Mouse (Mus musculus): ENCODE results near the gene Smim27. TPM values are rescaled to one million over a fixed set of nuclear protein-coding genes. Genes with fewer than 3 reads are reported as not detected.
"Not testable (repeated sequence)": the region's sequence is repeated elsewhere in the genome, so short reads cannot be mapped to it uniquely, and the experiment has no call there.

The Smim27 gene
- polyA plus RNA-seq, 1 experiment from 2014 or later: 29.0 TPM

GRCm38 (mm10) chr4:40278880-40279275, 9.5 kb downstream of the Smim27 start:
- Histone ChIP-seq H3K4me1 (ENCODE audit: control insufficient read depth, insufficient read depth, low read length) (peaks cover 4% of the 10 kb centered on the region), H3K36me3 (ENCODE audit: control insufficient read depth, insufficient read depth, low read length) (peaks cover 5% of the 10 kb centered on the region; the same call in 1 of the 2 replicates), H3K9me3 (replicated peaks; ENCODE audit: control insufficient read depth, low read length) (no peaks in the 10 kb centered on the region), H3K9ac (ENCODE audit: low read depth, low read length) (peak overlapping the region; percentile 90), H3K27me3 (ENCODE audit: control insufficient read depth, insufficient read depth, low read length) (no peaks in the 10 kb centered on the region), H3K4me3 (ENCODE audit: low read depth, low read length) (peak overlapping the region; percentile 89), H3K27ac (ENCODE audit: low read depth, low read length) (peak overlapping the region; percentile 90), H3K4me2 (peak overlapping the region; percentile 82)
- peak; percentile 71 for ATAC-seq (replicated peaks; ENCODE audit: insufficient number of reproducible peaks, low FRiP score, low TSS enrichment)
- WGBS (ENCODE audit: insufficient replicate concordance): under 1% methylated on average over 21 of the region's 21 CpGs

GRCm38 (mm10) chr4:40279276-40279900, 10.0 kb downstream of the Smim27 start, which contains the start of gene Ndufb6:
TSS of gene Ndufb6 (minus strand) at chr4:40279421.
- H3K4me1 ChIP-seq (ENCODE audit: control insufficient read depth, insufficient read depth, low read length): peaks cover 4% of the 10 kb centered on the region
- no peaks in the 10 kb centered on the region for H3K27me3 ChIP-seq (ENCODE audit: control insufficient read depth, insufficient read depth, low read length)
- peak within 1 kb of the TSS; percentile 90 for H3K27ac ChIP-seq (ENCODE audit: low read depth, low read length)
- ATAC-seq (replicated peaks; ENCODE audit: insufficient number of reproducible peaks, low FRiP score, low TSS enrichment): peak; percentile 97
- H3K4me3 ChIP-seq (ENCODE audit: low read depth, low read length): peak within 1 kb of the TSS; percentile 89
- peaks cover 5% of the 10 kb centered on the region; the same call in 1 of the 2 replicates for H3K36me3 ChIP-seq (ENCODE audit: control insufficient read depth, insufficient read depth, low read length)
- peak within 1 kb of the TSS; percentile 82 for H3K4me2 ChIP-seq
- WGBS (ENCODE audit: insufficient replicate concordance): 1% methylated on average over 36 of the region's 36 CpGs
- no peaks in the 10 kb centered on the region for H3K9me3 ChIP-seq (replicated peaks; ENCODE audit: control insufficient read depth, low read length)
- peak within 1 kb of the TSS; percentile 90 for H3K9ac ChIP-seq (ENCODE audit: low read depth, low read length)

GRCm38 (mm10) chr4:40285582-40285981, 16.2 kb downstream of the Smim27 start:
- Histone ChIP-seq H3K4me2 (no peak overlapping the region), H3K27me3 (ENCODE audit: control insufficient read depth, insufficient read depth, low read length) (no peaks in the 10 kb centered on the region), H3K9me3 (replicated peaks; ENCODE audit: control insufficient read depth, low read length) (no peaks in the 10 kb centered on the region; the same call in 1 of the 2 replicates), H3K27ac (ENCODE audit: low read depth, low read length) (no peak overlapping the region), H3K4me3 (ENCODE audit: low read depth, low read length) (no peak overlapping the region), H3K36me3 (ENCODE audit: control insufficient read depth, insufficient read depth, low read length) (no peaks in the 10 kb centered on the region), H3K9ac (ENCODE audit: low read depth, low read length) (no peak overlapping the region), H3K4me1 (ENCODE audit: control insufficient read depth, insufficient read depth, low read length) (no peaks in the 10 kb centered on the region)
- 13% methylated on average over 4 of the region's 4 CpGs for WGBS (ENCODE audit: insufficient replicate concordance)
- ATAC-seq (replicated peaks; ENCODE audit: insufficient number of reproducible peaks, low FRiP score, low TSS enrichment): no peak

GRCm38 (mm10) chr4:40287415-40287814, 18.0 kb downstream of the Smim27 start:
- Histone ChIP-seq H3K4me1 (ENCODE audit: control insufficient read depth, insufficient read depth, low read length) (no peaks in the 10 kb centered on the region), H3K27ac (ENCODE audit: low read depth, low read length) (no peak overlapping the region), H3K9ac (ENCODE audit: low read depth, low read length) (no peak overlapping the region), H3K4me2 (no peak overlapping the region), H3K4me3 (ENCODE audit: low read depth, low read length) (no peak overlapping the region), H3K9me3 (replicated peaks; ENCODE audit: control insufficient read depth, low read length) (no peaks in the 10 kb centered on the region; the same call in 1 of the 2 replicates), H3K36me3 (ENCODE audit: control insufficient read depth, insufficient read depth, low read length) (no peaks in the 10 kb centered on the region), H3K27me3 (ENCODE audit: control insufficient read depth, insufficient read depth, low read length) (no peaks in the 10 kb centered on the region)
- 67% methylated on average over 6 of the region's 6 CpGs for WGBS (ENCODE audit: insufficient replicate concordance)
- no peak for ATAC-seq (replicated peaks; ENCODE audit: insufficient number of reproducible peaks, low FRiP score, low TSS enrichment)

GRCm38 (mm10) chr4:40289046-40289445, 19.7 kb downstream of the Smim27 start:
- WGBS (ENCODE audit: insufficient replicate concordance): 78% methylated on average over 2 of the region's 2 CpGs
- no peak for ATAC-seq (replicated peaks; ENCODE audit: insufficient number of reproducible peaks, low FRiP score, low TSS enrichment)
- no peaks in the 10 kb centered on the region for H3K4me1 ChIP-seq (ENCODE audit: control insufficient read depth, insufficient read depth, low read length)
- H3K27ac ChIP-seq (ENCODE audit: low read depth, low read length): no peak overlapping the region
- no peak overlapping the region for H3K4me2 ChIP-seq
- H3K4me3 ChIP-seq (ENCODE audit: low read depth, low read length): no peak overlapping the region
- H3K9ac ChIP-seq (ENCODE audit: low read depth, low read length): no peak overlapping the region
- peaks cover 1% of the 10 kb centered on the region; the same call in 1 of the 2 replicates for H3K9me3 ChIP-seq (replicated peaks; ENCODE audit: control insufficient read depth, low read length)
- no peaks in the 10 kb centered on the region for H3K36me3 ChIP-seq (ENCODE audit: control insufficient read depth, insufficient read depth, low read length)
- H3K27me3 ChIP-seq (ENCODE audit: control insufficient read depth, insufficient read depth, low read length): no peaks in the 10 kb centered on the region

- not testable (repeated sequence) for H3K4me1 ChIP-seq (ENCODE audit: control insufficient read depth, insufficient read depth, low read length); H3K27me3 ChIP-seq (ENCODE audit: control insufficient read depth, insufficient read depth, low read length); H3K36me3 ChIP-seq (ENCODE audit: control insufficient read depth, insufficient read depth, low read length); H3K4me3 ChIP-seq (ENCODE audit: low read depth, low read length); H3K4me2 ChIP-seq; ATAC-seq (replicated peaks; ENCODE audit: insufficient number of reproducible peaks, low FRiP score, low TSS enrichment); H3K9me3 ChIP-seq (replicated peaks; ENCODE audit: control insufficient read depth, low read length); H3K9ac ChIP-seq (ENCODE audit: low read depth, low read length); H3K27ac ChIP-seq (ENCODE audit: low read depth, low read length)
- WGBS (ENCODE audit: insufficient replicate concordance): 80% methylated on average over 11 of the region's 11 CpGs
These were observed 22.1 kb downstream of the Smim27 start for GRCm38 (mm10) chr4:40291511-40291910.

- 0 out of 2 replicates have a peak, but pooled peaks cover 3% of the 10 kb centered on the region for H3K4me1 ChIP-seq (ENCODE audit: control insufficient read depth, insufficient read depth, low read length)
- ATAC-seq (replicated peaks; ENCODE audit: insufficient number of reproducible peaks, low FRiP score, low TSS enrichment): no peak
- H3K27me3 ChIP-seq (ENCODE audit: control insufficient read depth, insufficient read depth, low read length): no peaks in the 10 kb centered on the region
- no peaks in the 10 kb centered on the region for H3K9me3 ChIP-seq (replicated peaks; ENCODE audit: control insufficient read depth, low read length)
- H3K27ac ChIP-seq (ENCODE audit: low read depth, low read length): no peak overlapping the region
- no peaks in the 10 kb centered on the region for H3K36me3 ChIP-seq (ENCODE audit: control insufficient read depth, insufficient read depth, low read length)
- no peak overlapping the region for H3K9ac ChIP-seq (ENCODE audit: low read depth, low read length)
- H3K4me3 ChIP-seq (ENCODE audit: low read depth, low read length): no peak overlapping the region
- 34% methylated on average over 5 of the region's 5 CpGs for WGBS (ENCODE audit: insufficient replicate concordance)
- H3K4me2 ChIP-seq: no peak overlapping the region
These were observed 29.8 kb downstream of the Smim27 start for GRCm38 (mm10) chr4:40299169-40299568.

- Histone ChIP-seq H3K9me3 (replicated peaks; ENCODE audit: control insufficient read depth, low read length) (no peaks in the 10 kb centered on the region), H3K27me3 (ENCODE audit: control insufficient read depth, insufficient read depth, low read length) (no peaks in the 10 kb centered on the region), H3K4me2 (peak overlapping the region; percentile 44), H3K9ac (ENCODE audit: low read depth, low read length) (no peak overlapping the region), H3K27ac (ENCODE audit: low read depth, low read length) (no peak overlapping the region), H3K4me1 (ENCODE audit: control insufficient read depth, insufficient read depth, low read length) (0 out of 2 replicates have a peak, but pooled peaks cover 3% of the 10 kb centered on the region), H3K4me3 (ENCODE audit: low read depth, low read length) (no peak overlapping the region), H3K36me3 (ENCODE audit: control insufficient read depth, insufficient read depth, low read length) (no peaks in the 10 kb centered on the region)
- WGBS (ENCODE audit: insufficient replicate concordance): 11% methylated on average over 16 of the region's 16 CpGs
- ATAC-seq (replicated peaks; ENCODE audit: insufficient number of reproducible peaks, low FRiP score, low TSS enrichment): no peak
These were observed 31.9 kb downstream of the Smim27 start for GRCm38 (mm10) chr4:40301076-40301789.
